ENCODE assay signal across 11 mouse cellular contexts in genomic region chr7:142535116-142535515, GRCm38 (mm10). TPM values are rescaled to one million over a fixed set of nuclear protein-coding genes. Genes with fewer than 3 reads are reported as not detected.
DNase-seq lines count a peak whose midpoint lies in the region; ATAC-seq lines count a peak whose summit lies in the region.
"Had no signal": no experiment of that assay in that cellular context is flagged by ENCODE, and none has a peak within 500 bp of the region (broad histone marks: within the 10 kb centered on the region; RNA-seq: fewer than 3 reads in every experiment).

No protein-coding gene starts in this region.

- H3K4me2 ChIP-seq in hindbrain, embryonic 12.5 days (replicated peaks): no peak overlapping the region
- H3K4me2 ChIP-seq in embryonic facial prominence, embryonic 14.5 days (ENCODE audit: low read depth, low read length): no peak overlapping the region
- H3K4me2 ChIP-seq in intestine, embryonic 16.5 days (ENCODE audit: low read depth, low read length): no peak overlapping the region
- no peak overlapping the region for H3K4me2 ChIP-seq in liver, embryonic 15.5 days

- peaks cover 31% of the 10 kb centered on the region for H3K36me3 ChIP-seq in hindbrain, embryonic 10.5 days
- H3K36me3 ChIP-seq in hindbrain, embryonic 12.5 days: 0 out of 2 replicates have a peak, but pooled peaks cover 7% of the 10 kb centered on the region
- 0 out of 2 replicates have a peak, but pooled peaks cover 5% of the 10 kb centered on the region for H3K36me3 ChIP-seq in embryonic facial prominence, embryonic 14.5 days (ENCODE audit: control insufficient read depth, insufficient read depth, low read length)
- H3K36me3 ChIP-seq in intestine, embryonic 16.5 days (ENCODE audit: control insufficient read depth, insufficient read depth, low read length): no peaks in the 10 kb centered on the region
- 0 out of 2 replicates have a peak, but pooled peaks cover 3% of the 10 kb centered on the region for H3K36me3 ChIP-seq in liver, embryonic 15.5 days (replicated peaks)

- H3K4me1 ChIP-seq in hindbrain, embryonic 10.5 days (replicated peaks): peaks cover 69% of the 10 kb centered on the region
- H3K4me1 ChIP-seq in hindbrain, embryonic 12.5 days: peaks cover 45% of the 10 kb centered on the region
- H3K4me1 ChIP-seq in embryonic facial prominence, embryonic 14.5 days (ENCODE audit: control insufficient read depth, insufficient read depth, low read length): peaks cover 45% of the 10 kb centered on the region
- H3K4me1 ChIP-seq in intestine, embryonic 16.5 days (ENCODE audit: control insufficient read depth, insufficient read depth, low read length): peaks cover 54% of the 10 kb centered on the region
- peaks cover 60% of the 10 kb centered on the region for H3K4me1 ChIP-seq in liver, embryonic 15.5 days (replicated peaks)

- peak overlapping the region; percentile 57; the same call in 1 of the 2 replicates for H3K27ac ChIP-seq in hindbrain, embryonic 10.5 days
- no peak overlapping the region for H3K27ac ChIP-seq in hindbrain, embryonic 12.5 days
- peak overlapping the region; percentile 96 for H3K27ac ChIP-seq in embryonic facial prominence, embryonic 14.5 days (replicated peaks; ENCODE audit: low read depth, low read length)
- H3K27ac ChIP-seq in intestine, embryonic 16.5 days (ENCODE audit: low read length): peak overlapping the region; percentile 93
- H3K27ac ChIP-seq in liver, embryonic 15.5 days (replicated peaks): peak overlapping the region; percentile 89
- H3K27ac ChIP-seq: forebrain, embryonic 13.5 days had no signal

- H3K9ac ChIP-seq in hindbrain, embryonic 12.5 days: no peak overlapping the region; the same call in 1 of the 2 replicates
- no peak overlapping the region for H3K9ac ChIP-seq in embryonic facial prominence, embryonic 14.5 days (ENCODE audit: low read depth, low read length)
- peak overlapping the region; percentile 88 for H3K9ac ChIP-seq in intestine, embryonic 16.5 days (ENCODE audit: low read depth, low read length)
- 0 out of 2 replicates have a peak overlapping the region, but pooled peaks have one; percentile 1 for H3K9ac ChIP-seq in liver, embryonic 15.5 days
- H3K9ac ChIP-seq: forebrain, embryonic 13.5 days had no signal

- H3K9me3 ChIP-seq in hindbrain, embryonic 10.5 days: no peaks in the 10 kb centered on the region
- no peaks in the 10 kb centered on the region for H3K9me3 ChIP-seq in hindbrain, embryonic 12.5 days (replicated peaks)
- H3K9me3 ChIP-seq in embryonic facial prominence, embryonic 14.5 days (ENCODE audit: control insufficient read depth, low read length): no peaks in the 10 kb centered on the region
- no peaks in the 10 kb centered on the region for H3K9me3 ChIP-seq in intestine, embryonic 16.5 days (ENCODE audit: control insufficient read depth, low read length)
- no peaks in the 10 kb centered on the region for H3K9me3 ChIP-seq in liver, embryonic 15.5 days (replicated peaks)
- H3K9me3 ChIP-seq: forebrain, embryonic 13.5 days had no signal

- DNase-seq in hindbrain, embryonic 10.5 days (ENCODE audit: low spot score): no peak
- peak; percentile 88 for DNase-seq in embryonic facial prominence, embryonic 14.5 days (ENCODE audit: low spot score)
- DNase-seq in right cerebral cortex, postnatal 25 days: no peak
- no peak for DNase-seq in adrenal gland, postnatal 14 days
- DNase-seq: left cerebral cortex, postnatal 4 days; thymus, postnatal 25 days had no signal

- WGBS in hindbrain, embryonic 10.5 days: 93% methylated on average over 4 of the region's 4 CpGs
- 89% methylated on average over 4 of the region's 4 CpGs for WGBS in hindbrain, embryonic 12.5 days
- whole genome bisulfite sequencing in embryonic facial prominence, embryonic 14.5 days: 60% methylated on average over 4 of the region's 4 CpGs
- WGBS in intestine, embryonic 16.5 days: 40% methylated on average over 4 of the region's 4 CpGs
- WGBS in liver, embryonic 15.5 days (ENCODE audit: insufficient replicate concordance): 64% methylated on average over 4 of the region's 4 CpGs

- no peaks in the 10 kb centered on the region for H3K27me3 ChIP-seq in hindbrain, embryonic 10.5 days (ENCODE audit: insufficient read depth, poor library complexity, severe bottlenecking)
- H3K27me3 ChIP-seq in hindbrain, embryonic 12.5 days: no peaks in the 10 kb centered on the region
- H3K27me3 ChIP-seq in embryonic facial prominence, embryonic 14.5 days (replicated peaks; ENCODE audit: control insufficient read depth, insufficient read depth, low read length): no peaks in the 10 kb centered on the region
- H3K27me3 ChIP-seq in intestine, embryonic 16.5 days (replicated peaks; ENCODE audit: control insufficient read depth, insufficient read depth, low read length): no peaks in the 10 kb centered on the region
- peaks cover 23% of the 10 kb centered on the region for H3K27me3 ChIP-seq in liver, embryonic 15.5 days
- H3K27me3 ChIP-seq: forebrain, embryonic 13.5 days had no signal

- no peak overlapping the region for H3K4me3 ChIP-seq in hindbrain, embryonic 10.5 days
- no peak overlapping the region for H3K4me3 ChIP-seq in hindbrain, embryonic 12.5 days
- no peak overlapping the region for H3K4me3 ChIP-seq in embryonic facial prominence, embryonic 14.5 days (ENCODE audit: low read depth, low read length)
- no peak overlapping the region for H3K4me3 ChIP-seq in intestine, embryonic 16.5 days (ENCODE audit: low read length)
- H3K4me3 ChIP-seq in liver, embryonic 15.5 days (replicated peaks): no peak overlapping the region
- H3K4me3 ChIP-seq: forebrain, embryonic 13.5 days had no signal

- ATAC-seq in hindbrain, embryonic 12.5 days (ENCODE audit: low FRiP score): no peak
- no peak for ATAC-seq in embryonic facial prominence, embryonic 14.5 days (ENCODE audit: low read depth)
- no peak for ATAC-seq in intestine, embryonic 16.5 days
- ATAC-seq in liver, embryonic 15.5 days (ENCODE audit: insufficient read depth): no peak
- ATAC-seq: forebrain, embryonic 13.5 days; midbrain, embryonic 16.5 days had no signal

RNA-seq across cellular contexts. Expression of gene Mrpl23, which starts 2.6 kb away (rescaled TPM):
- 17.7 and 19.7 TPM in 2 replicates for polyA plus RNA-seq in hindbrain, embryonic 10.5 days (2016; fragmentation: Nextera tagmentation; extraction: Ambion mirVana)
- 8.4 and 13.4 TPM in 2 replicates for polyA plus RNA-seq in hindbrain, embryonic 12.5 days (2016; fragmentation: Nextera tagmentation; extraction: Ambion mirVana)
- 30.3 and 33.1 TPM in 2 replicates for polyA plus RNA-seq in embryonic facial prominence, embryonic 14.5 days (2014; fragmentation: Nextera tagmentation; extraction: Ambion mirVana)
- polyA plus RNA-seq in intestine, embryonic 16.5 days (2015; fragmentation: Nextera tagmentation; extraction: Ambion mirVana): 50.3 and 58.1 TPM in 2 replicates
- polyA plus RNA-seq in liver, embryonic 15.5 days (2015; fragmentation: Nextera tagmentation; extraction: Ambion mirVana): 9.8 and 11.9 TPM in 2 replicates
- total RNA-seq in adrenal gland, postnatal 14 days (2021): 13.3 and 17.9 TPM in 2 replicates

RNA-seq across cellular contexts. Expression of gene Tnnt3, which starts 36.5 kb away (rescaled TPM):
- 1.1 and 3.0 TPM in 2 replicates for polyA plus RNA-seq in hindbrain, embryonic 10.5 days (2016; fragmentation: Nextera tagmentation; extraction: Ambion mirVana)
- polyA plus RNA-seq in hindbrain, embryonic 12.5 days (2016; fragmentation: Nextera tagmentation; extraction: Ambion mirVana): 1.8 and 5.8 TPM in 2 replicates
- 376 and 643 TPM in 2 replicates for polyA plus RNA-seq in embryonic facial prominence, embryonic 14.5 days (2014; fragmentation: Nextera tagmentation; extraction: Ambion mirVana)
- 2.1 and 3.2 TPM in 2 replicates for polyA plus RNA-seq in intestine, embryonic 16.5 days (2015; fragmentation: Nextera tagmentation; extraction: Ambion mirVana)
- polyA plus RNA-seq in liver, embryonic 15.5 days (2015; fragmentation: Nextera tagmentation; extraction: Ambion mirVana): 14.3 and 24.5 TPM in 2 replicates
- total RNA-seq in adrenal gland, postnatal 14 days (2021): 1.1 and 1.8 TPM in 2 replicates

Comparison
In these comparisons a context has a peak if more than half of its experiments do, and no peak if none do; other contexts are left out.
1. H3K9ac ChIP-seq: peak in intestine, embryonic 16.5 days (single experiment) and liver, embryonic 15.5 days (single experiment); none in hindbrain, embryonic 12.5 days (single experiment) and embryonic facial prominence, embryonic 14.5 days (single experiment).
2. RNA of gene Tnnt3, which starts 36.5 kb away (polyA plus RNA-seq): 376 to 643 TPM in embryonic facial prominence, embryonic 14.5 days; 14.3 to 24.5 TPM in liver, embryonic 15.5 days, 2.1 to 3.2 TPM in intestine, embryonic 16.5 days, 1.8 to 5.8 TPM in hindbrain, embryonic 12.5 days and 1.1 to 3.0 TPM in hindbrain, embryonic 10.5 days; every median in the first group is over 10 times any median in the second.